Mouse (Mus musculus) hindbrain, embryonic 11.5 days (tissue): ENCODE data around the gene Gm9964. TPM values are rescaled to one million over a fixed set of nuclear protein-coding genes. Genes with fewer than 3 reads are reported as not detected.

Experiments
- ATAC-seq: fragments of 200-750 bp; cut with Nextera tagmentation; 2 replicates; pipeline ENCODE4 v1.8.0; 2017; ENCODE audit warnings: mild to moderate bottlenecking, moderate TSS enrichment, moderate library complexity; ENCODE audit not compliant: low FRiP score
- DNase-seq: peaks from one replicate; pipeline ENCODE4 v3.0.0-alpha.2; 2015; ENCODE audit warnings: low spot score
- H3K27ac ChIP-seq: fragments of 300-500 bp; sonication (generic); 2 replicates; pipeline ENCODE4 v1.5.1; 2014; ENCODE audit warnings: mild to moderate bottlenecking, low read depth, low read length
- H3K27me3 ChIP-seq: fragments of 300-500 bp; sonication (generic); 2 replicates; pipeline ENCODE4 v1.6.1; 2014; ENCODE audit warnings: mild to moderate bottlenecking, low read length, moderate library complexity, mixed read lengths; ENCODE audit not compliant: control insufficient read depth, insufficient read depth
- H3K36me3 ChIP-seq: fragments of 300-500 bp; sonication (generic); 2 replicates; pipeline ENCODE4 v1.6.1; 2014; ENCODE audit warnings: mild to moderate bottlenecking, low read length, moderate library complexity, mixed read lengths; ENCODE audit not compliant: control insufficient read depth, insufficient read depth
- H3K4me1 ChIP-seq: fragments of 300-500 bp; sonication (generic); replicated peaks from 2 replicates; pipeline ENCODE4 v1.6.1; 2014; ENCODE audit warnings: low read length, mixed read lengths; ENCODE audit not compliant: control insufficient read depth, insufficient read depth
- H3K4me2 ChIP-seq: fragments of 300-500 bp; sonication (generic); replicated peaks from 2 replicates; pipeline ENCODE4 v1.6.1; 2014; ENCODE audit warnings: mild to moderate bottlenecking, low read depth, low read length
- H3K4me3 ChIP-seq: fragments of 300-500 bp; sonication (generic); 2 replicates; pipeline ENCODE4 v1.5.1; 2014; ENCODE audit warnings: low read depth, low read length
- H3K9ac ChIP-seq: fragments of 300-500 bp; sonication (generic); 2 replicates; pipeline ENCODE4 v1.6.1; 2014; ENCODE audit warnings: low read depth, low read length
- H3K9me3 ChIP-seq: fragments of 300-500 bp; sonication (generic); 2 replicates; pipeline ENCODE4 v1.6.1; 2016; ENCODE audit warnings: low read length; ENCODE audit not compliant: control insufficient read depth
- WGBS: fragments of 180-500 bp; shearing (Covaris S2); extraction: QIAGEN DNeasy Blood & Tissue Kit; methylation state at CpG from one replicate; pipeline ENCODE4 v1.1.7; 2014; 5-methylcytosine and 5-hydroxymethylcytosine counted together
- polyA plus RNA-seq: library from polyadenylated mRNA; unstranded; fragments of >200 nt; fragmentation: Nextera tagmentation; extraction: Ambion mirVana; gene quantifications from 2 replicates; pipeline ENCODE4 v1.2.1, GENCODE M21; 2014

Gene Gm9964
- polyA plus RNA-seq, 1 experiment from 2014 or later: not detected

- Histone ChIP-seq H3K4me2 (no peak overlapping the region), H3K9me3 (no peaks in the 10 kb centered on the region), H3K4me1 (no peaks in the 10 kb centered on the region), H3K4me3 (no peak overlapping the region), H3K36me3 (no peaks in the 10 kb centered on the region), H3K27me3 (no peaks in the 10 kb centered on the region), H3K27ac (no peak overlapping the region), H3K9ac (no peak overlapping the region)
- DNase-seq (no peak), ATAC-seq (no peak)
- WGBS: 19% methylated on average over 4 of the region's 4 CpGs
Observed at GRCm38 (mm10) chr11:79327106-79327505, 30.4 kb upstream of the Gm9964 start.

- H3K27me3 ChIP-seq: no peaks in the 10 kb centered on the region
- ATAC-seq: no peak
- 88% methylated on average over 8 of the region's 8 CpGs for WGBS
Observed at GRCm38 (mm10) chr11:79325663-79326062, 29.0 kb upstream of the Gm9964 start.

GRCm38 (mm10) chr11:79323985-79324685 is 27.4 kb upstream of the Gm9964 start:
- Histone ChIP-seq H3K36me3 (no peaks in the 10 kb centered on the region), H3K27ac (no peak overlapping the region), H3K4me2 (no peak overlapping the region), H3K27me3 (no peaks in the 10 kb centered on the region), H3K9ac (no peak overlapping the region), H3K9me3 (no peaks in the 10 kb centered on the region), H3K4me3 (no peak overlapping the region), H3K4me1 (no peaks in the 10 kb centered on the region)
- 80% methylated on average over 12 of the region's 12 CpGs for whole genome bisulfite sequencing
- DNase-seq: no peak
- no peak for ATAC-seq

More at GRCm38 (mm10) chr11:79325663-79326062, 29.0 kb upstream of the Gm9964 start:
- Histone ChIP-seq H3K4me2 (no peak overlapping the region), H3K9ac (no peak overlapping the region), H3K4me1 (no peaks in the 10 kb centered on the region), H3K27ac (no peak overlapping the region), H3K9me3 (no peaks in the 10 kb centered on the region), H3K4me3 (no peak overlapping the region), H3K36me3 (no peaks in the 10 kb centered on the region)
- no peak for DNase-seq

GRCm38 (mm10) chr11:79319807-79320206 is 23.1 kb upstream of the Gm9964 start:
- ATAC-seq (no peak), DNase-seq (no peak)
- Histone ChIP-seq H3K4me2 (no peak overlapping the region), H3K9me3 (no peaks in the 10 kb centered on the region), H3K27me3 (no peaks in the 10 kb centered on the region), H3K4me3 (no peak overlapping the region), H3K9ac (no peak overlapping the region), H3K27ac (no peak overlapping the region), H3K4me1 (no peaks in the 10 kb centered on the region), H3K36me3 (no peaks in the 10 kb centered on the region)
- WGBS: 87% methylated on average over 7 of the region's 7 CpGs

GRCm38 (mm10) chr11:79316807-79317345 is 20.2 kb upstream of the Gm9964 start:
- Histone ChIP-seq H3K4me1 (no peaks in the 10 kb centered on the region), H3K9me3 (no peaks in the 10 kb centered on the region), H3K4me3 (no peak overlapping the region), H3K27me3 (no peaks in the 10 kb centered on the region), H3K9ac (no peak overlapping the region), H3K27ac (no peak overlapping the region), H3K4me2 (no peak overlapping the region), H3K36me3 (no peaks in the 10 kb centered on the region)
- ATAC-seq: no peak
- DNase-seq: no peak
- 85% methylated on average over 8 of the region's 8 CpGs for WGBS

GRCm38 (mm10) chr11:79310467-79310866 is 13.8 kb upstream of the Gm9964 start:
- no peaks in the 10 kb centered on the region for H3K9me3 ChIP-seq
- H3K27me3 ChIP-seq: no peaks in the 10 kb centered on the region
- H3K4me3 ChIP-seq: no peak overlapping the region
- H3K9ac ChIP-seq: no peak overlapping the region
- no peaks in the 10 kb centered on the region for H3K36me3 ChIP-seq
- DNase-seq: no peak
- H3K4me1 ChIP-seq: peaks cover 6% of the 10 kb centered on the region
- no peak overlapping the region for H3K27ac ChIP-seq
- H3K4me2 ChIP-seq: no peak overlapping the region
- WGBS: 92% methylated on average over 5 of the region's 5 CpGs
- ATAC-seq: no peak

- WGBS: 43% methylated on average over 9 of the region's 9 CpGs
- H3K9me3 ChIP-seq: no peaks in the 10 kb centered on the region
Observed at GRCm38 (mm10) chr11:79307560-79308200, 11.0 kb upstream of the Gm9964 start.

GRCm38 (mm10) chr11:79306996-79307395 is 10.3 kb upstream of the Gm9964 start:
- Histone ChIP-seq H3K9me3 (no peaks in the 10 kb centered on the region), H3K4me1 (peaks cover 6% of the 10 kb centered on the region), H3K4me3 (no peak overlapping the region), H3K27me3 (no peaks in the 10 kb centered on the region), H3K9ac (peak overlapping the region; percentile 15; the same call in 1 of the 2 replicates), H3K36me3 (no peaks in the 10 kb centered on the region), H3K27ac (peak overlapping the region; percentile 51), H3K4me2 (0 out of 2 replicates have a peak overlapping the region, but pooled peaks have one; percentile 3)
- DNase-seq (peak; percentile 70), ATAC-seq (no peak)
- 10% methylated on average over 10 of the region's 10 CpGs for WGBS

More at GRCm38 (mm10) chr11:79307560-79308200, 11.0 kb upstream of the Gm9964 start:
- DNase-seq (peak; percentile 35), ATAC-seq (no peak)
- no peaks in the 10 kb centered on the region for H3K27me3 ChIP-seq
- no peaks in the 10 kb centered on the region for H3K36me3 ChIP-seq
- H3K4me1 ChIP-seq: peaks cover 6% of the 10 kb centered on the region
- H3K9ac ChIP-seq: no peak overlapping the region; the same call in 1 of the 2 replicates
- peak overlapping the region; percentile 51 for H3K27ac ChIP-seq
- no peak overlapping the region for H3K4me2 ChIP-seq
- no peak overlapping the region for H3K4me3 ChIP-seq
